Mouse (Mus musculus) lung, embryonic 16.5 days (tissue): ENCODE data around the gene Eps8l1. TPM values are rescaled to one million over a fixed set of nuclear protein-coding genes. Genes with fewer than 3 reads are reported as not detected.
"Not testable (repeated sequence)": the region's sequence is repeated elsewhere in the genome, so short reads cannot be mapped to it uniquely, and the experiment has no call there.

ENCODE experiments used
- ATAC-seq: fragments of 200-750 bp; cut with Nextera tagmentation; 2 replicates; pipeline ENCODE4 v1.8.0; 2017; ENCODE audit warnings: low read depth, mild to moderate bottlenecking, moderate library complexity
- H3K27ac ChIP-seq: fragments of 300-500 bp; sonication (generic); 2 replicates; pipeline ENCODE4 v1.5.1; 2014; ENCODE audit warnings: mild to moderate bottlenecking, control low read depth, low read length
- H3K27me3 ChIP-seq: fragments of 300-500 bp; sonication (generic); 2 replicates; pipeline ENCODE4 v1.6.1; 2014; ENCODE audit warnings: low read depth, low read length, mixed read lengths; ENCODE audit not compliant: control insufficient read depth, insufficient read depth
- H3K36me3 ChIP-seq: fragments of 300-500 bp; sonication (generic); 2 replicates; pipeline ENCODE4 v1.6.1; 2014; ENCODE audit warnings: low read length; ENCODE audit not compliant: control insufficient read depth, insufficient read depth
- H3K4me1 ChIP-seq: fragments of 300-500 bp; sonication (generic); replicated peaks from 2 replicates; pipeline ENCODE4 v1.6.1; 2014; ENCODE audit warnings: low read length, mixed read lengths; ENCODE audit not compliant: control insufficient read depth, insufficient read depth
- H3K4me2 ChIP-seq: fragments of 300-500 bp; sonication (generic); 2 replicates; pipeline ENCODE4 v1.6.1; 2014; ENCODE audit warnings: low read depth, low read length, control low read depth
- H3K4me3 ChIP-seq: fragments of 300-500 bp; sonication (generic); 2 replicates; pipeline ENCODE4 v1.5.1; 2014; ENCODE audit warnings: mild to moderate bottlenecking, low read length, control low read depth
- H3K9ac ChIP-seq: fragments of 300-500 bp; sonication (generic); 2 replicates; pipeline ENCODE4 v1.6.1; 2014; ENCODE audit warnings: low read length, control low read depth
- H3K9me3 ChIP-seq: fragments of 300-500 bp; sonication (generic); 2 replicates; pipeline ENCODE4 v1.6.1; 2016; ENCODE audit warnings: low read length; ENCODE audit not compliant: control insufficient read depth
- WGBS: fragments of 180-500 bp; shearing (Covaris S2); extraction: QIAGEN DNeasy Blood & Tissue Kit; methylation state at CpG from one replicate; pipeline ENCODE4 v1.1.7; 2014; 5-methylcytosine and 5-hydroxymethylcytosine counted together
- polyA plus RNA-seq: library from polyadenylated mRNA; unstranded; fragments of >200 nt; fragmentation: Nextera tagmentation; extraction: Ambion mirVana; gene quantifications from 2 replicates; pipeline ENCODE4 v1.2.1, GENCODE M21; 2015

The Eps8l1 gene
- 21.3 and 23.6 TPM in 2 replicates for polyA plus RNA-seq

- H3K27ac ChIP-seq: peak within 1 kb of the TSS; percentile 77
Measured at GRCm38 (mm10) chr7:4460576-4461434, at the start of gene Eps8l1. TSS of gene Eps8l1 (plus strand) at chr7:4460674.

DNA sequence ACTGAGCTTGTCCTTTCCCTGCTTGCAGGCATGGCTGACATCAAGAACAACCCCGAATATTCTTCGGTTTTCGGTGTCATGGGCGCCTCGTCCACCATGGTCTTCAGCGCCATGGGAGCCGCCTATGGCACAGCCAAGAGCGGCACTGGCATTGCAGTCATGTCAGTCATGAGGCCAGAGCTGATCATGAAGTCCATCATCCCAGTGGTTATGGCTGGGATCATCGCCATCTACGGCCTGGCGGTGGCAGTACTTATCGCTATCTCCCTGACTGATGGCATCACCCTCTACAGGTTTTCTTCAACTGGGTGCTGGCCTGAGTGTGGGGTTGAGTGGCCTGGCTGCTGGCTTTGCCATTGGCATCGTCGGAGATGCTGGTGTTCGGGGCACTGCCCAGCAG lies 48.1 kb upstream of the Eps8l1 start:
- not testable (repeated sequence) for ATAC-seq, H3K9ac ChIP-seq, H3K27me3 ChIP-seq, H3K27ac ChIP-seq, H3K4me1 ChIP-seq, H3K4me3 ChIP-seq, H3K4me2 ChIP-seq, H3K9me3 ChIP-seq, H3K36me3 ChIP-seq
- WGBS: 94% methylated on average over 15 of the region's 15 CpGs

More at GRCm38 (mm10) chr7:4460576-4461434, at the start of gene Eps8l1:
- WGBS: 43% methylated on average over 13 of the region's 16 CpGs
- H3K9me3 ChIP-seq: no peaks in the 10 kb centered on the region
- H3K4me2 ChIP-seq: peak within 1 kb of the TSS; percentile 12
- no peaks in the 10 kb centered on the region for H3K27me3 ChIP-seq
- H3K4me3 ChIP-seq: peak within 1 kb of the TSS; percentile 34
- peak; percentile 79 for ATAC-seq
- H3K9ac ChIP-seq: peak within 1 kb of the TSS; percentile 21; the same call in 1 of the 2 replicates
- H3K36me3 ChIP-seq: no peaks in the 10 kb centered on the region
- H3K4me1 ChIP-seq: peaks cover 3% of the 10 kb centered on the region; the same call in 1 of the 2 replicates

DNA sequence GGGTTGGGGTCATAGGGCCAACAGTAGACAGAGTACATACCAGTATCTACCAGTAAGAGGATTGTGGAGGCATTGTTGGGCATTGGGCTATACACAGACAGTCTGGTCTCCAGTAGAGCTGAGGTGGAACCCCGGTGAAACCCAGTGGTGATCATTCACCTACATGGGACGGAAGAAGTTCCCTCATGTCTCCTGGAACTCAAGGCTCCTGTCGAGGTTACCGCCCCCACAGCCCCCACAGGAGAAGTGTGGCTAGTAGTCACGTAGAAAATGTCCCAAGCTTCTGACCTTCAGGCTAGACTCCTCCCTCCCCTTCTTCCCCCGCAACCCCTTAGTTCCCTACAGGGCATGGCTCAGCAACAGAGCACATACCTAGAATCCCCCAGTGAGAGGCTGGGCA lies 40.8 kb upstream of the Eps8l1 start:
- Histone ChIP-seq H3K9me3 (no peaks in the 10 kb centered on the region), H3K4me3 (no peak overlapping the region), H3K36me3 (no peaks in the 10 kb centered on the region), H3K9ac (no peak overlapping the region), H3K4me1 (no peaks in the 10 kb centered on the region), H3K27ac (no peak overlapping the region), H3K27me3 (no peaks in the 10 kb centered on the region), H3K4me2 (no peak overlapping the region)
- WGBS: 80% methylated on average over 6 of the region's 6 CpGs
- no peak for ATAC-seq

DNA sequence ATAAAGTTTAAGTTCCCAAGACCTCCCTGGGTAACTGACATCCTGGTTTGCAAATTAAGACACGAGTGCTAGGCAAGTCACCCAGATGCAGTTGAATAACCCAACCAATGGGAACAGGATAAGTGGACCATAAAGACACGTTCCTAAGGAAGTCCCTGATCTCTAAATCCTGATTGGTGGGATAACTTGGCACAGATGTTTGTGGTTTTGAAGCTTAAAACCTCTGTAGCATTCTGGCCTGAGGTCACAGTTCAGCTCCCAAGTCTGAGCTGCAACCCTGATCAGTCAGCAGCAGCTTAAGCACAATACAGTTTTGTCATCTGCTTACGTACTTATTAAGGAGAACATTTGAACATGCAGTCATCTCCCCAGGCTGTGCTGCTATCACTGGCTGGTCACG lies 40.2 kb upstream of the Eps8l1 start:
- H3K27ac ChIP-seq: no peak overlapping the region
- no peaks in the 10 kb centered on the region for H3K4me1 ChIP-seq
- no peak overlapping the region for H3K9ac ChIP-seq
- 55% methylated on average over 4 of the region's 4 CpGs for WGBS
- no peak overlapping the region for H3K4me3 ChIP-seq
- H3K9me3 ChIP-seq: no peaks in the 10 kb centered on the region
- ATAC-seq: no peak
- H3K27me3 ChIP-seq: no peaks in the 10 kb centered on the region
- H3K4me2 ChIP-seq: no peak overlapping the region
- H3K36me3 ChIP-seq: no peaks in the 10 kb centered on the region

DNA sequence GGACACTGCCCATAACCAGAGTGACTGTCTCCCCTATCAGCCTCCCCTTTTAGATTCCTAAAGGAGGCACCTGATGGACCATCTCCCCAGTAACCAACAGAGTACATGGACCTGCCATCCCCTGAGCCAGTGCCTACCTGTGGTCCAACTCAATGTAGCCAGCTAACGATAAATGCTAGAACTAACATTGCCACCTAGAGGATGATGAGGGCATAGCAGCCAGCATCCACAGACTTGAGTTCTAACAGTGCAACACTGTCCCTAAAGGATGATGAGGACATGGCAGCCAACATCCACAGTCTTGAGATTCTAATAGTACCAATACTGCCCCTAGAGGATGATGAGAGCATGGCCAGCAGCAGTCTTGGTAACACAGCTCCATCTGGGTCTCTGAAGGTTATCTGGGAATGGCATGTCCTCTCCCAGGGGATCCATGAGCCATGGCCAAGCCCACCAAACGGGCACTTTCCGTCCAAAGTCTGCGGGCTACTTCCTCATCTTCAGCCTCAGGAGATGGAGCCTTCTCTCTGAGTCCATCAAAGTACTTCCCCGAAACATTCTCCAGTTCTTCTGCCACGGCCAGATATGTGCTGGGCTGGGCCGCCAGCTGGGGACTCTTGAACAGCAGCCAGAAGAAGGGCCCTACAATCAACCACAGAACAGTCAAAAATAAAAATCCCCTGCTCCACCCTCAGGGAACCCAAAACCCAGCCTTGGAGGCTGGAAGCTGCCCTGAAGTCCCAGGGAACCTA lies 33.1 kb upstream of the Eps8l1 start:
- H3K4me2 ChIP-seq: no peak overlapping the region
- no peak overlapping the region for H3K9ac ChIP-seq
- no peaks in the 10 kb centered on the region for H3K9me3 ChIP-seq
- H3K4me3 ChIP-seq: no peak overlapping the region
- H3K27ac ChIP-seq: no peak overlapping the region
- H3K4me1 ChIP-seq: no peaks in the 10 kb centered on the region
- 67% methylated on average over 7 of the region's 7 CpGs for whole genome bisulfite sequencing
- no peaks in the 10 kb centered on the region for H3K27me3 ChIP-seq
- H3K36me3 ChIP-seq: peaks cover 20% of the 10 kb centered on the region
- peak; percentile 94 for ATAC-seq

DNA sequence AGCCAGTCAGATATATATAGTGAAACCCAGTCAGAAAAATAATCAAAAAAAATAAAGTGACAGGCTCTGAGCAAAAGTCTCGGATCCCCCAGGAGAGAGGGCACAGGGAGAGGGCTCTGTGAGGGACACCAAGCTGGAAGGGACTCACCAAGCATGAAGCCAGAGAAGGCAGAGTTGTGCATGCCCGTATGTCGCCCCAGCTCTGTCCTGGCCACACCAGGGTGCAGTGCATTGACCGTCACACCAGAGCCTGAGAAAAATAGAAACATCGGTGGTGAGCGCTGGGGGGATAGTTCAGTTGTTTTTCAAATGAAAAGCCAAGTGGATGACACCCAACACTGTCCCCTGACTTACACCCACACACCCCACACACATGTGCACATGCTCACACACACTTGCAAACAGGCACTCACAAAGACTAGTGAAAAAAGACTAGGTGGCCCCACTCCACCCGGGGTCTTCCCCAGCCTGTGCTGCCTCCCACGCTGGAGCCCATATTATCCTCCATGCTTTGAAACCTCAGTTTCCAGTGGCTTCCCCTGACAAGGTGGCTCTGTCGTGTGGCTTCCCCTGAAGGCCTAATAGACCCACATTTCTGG lies 30.1 kb upstream of the Eps8l1 start:
- Histone ChIP-seq H3K27ac (no peak overlapping the region), H3K36me3 (peaks cover 34% of the 10 kb centered on the region), H3K9ac (no peak overlapping the region), H3K4me2 (no peak overlapping the region), H3K27me3 (no peaks in the 10 kb centered on the region), H3K4me1 (no peaks in the 10 kb centered on the region), H3K4me3 (no peak overlapping the region), H3K9me3 (no peaks in the 10 kb centered on the region)
- ATAC-seq: no peak
- 90% methylated on average over 9 of the region's 9 CpGs for WGBS

GRCm38 (mm10) chr7:4431548-4431947 lies 28.9 kb upstream of the Eps8l1 start:
- 75% methylated on average over 6 of the region's 6 CpGs for WGBS
- no peaks in the 10 kb centered on the region for H3K27me3 ChIP-seq
- no peak overlapping the region for H3K9ac ChIP-seq
- no peaks in the 10 kb centered on the region for H3K9me3 ChIP-seq
- H3K36me3 ChIP-seq: peaks cover 35% of the 10 kb centered on the region
- no peak overlapping the region for H3K4me2 ChIP-seq
- ATAC-seq: no peak
- no peaks in the 10 kb centered on the region for H3K4me1 ChIP-seq
- H3K27ac ChIP-seq: no peak overlapping the region
- no peak overlapping the region for H3K4me3 ChIP-seq

- Histone ChIP-seq H3K4me2 (no peak overlapping the region), H3K27me3 (no peaks in the 10 kb centered on the region), H3K4me1 (no peaks in the 10 kb centered on the region), H3K27ac (no peak overlapping the region), H3K36me3 (peaks cover 32% of the 10 kb centered on the region), H3K9ac (no peak overlapping the region), H3K4me3 (no peak overlapping the region), H3K9me3 (no peaks in the 10 kb centered on the region)
- WGBS: 86% methylated on average over 8 of the region's 8 CpGs
- no peak for ATAC-seq
Measured at GRCm38 (mm10) chr7:4432026-4432425, 28.4 kb upstream of the Eps8l1 start.

GRCm38 (mm10) chr7:4437721-4438120 lies 22.8 kb upstream of the Eps8l1 start:
- WGBS: 91% methylated on average over 2 of the region's 2 CpGs

More at GRCm38 (mm10) chr7:4437721-4438120, 22.8 kb upstream of the Eps8l1 start:
- Histone ChIP-seq H3K4me1 (no peaks in the 10 kb centered on the region), H3K9ac (no peak overlapping the region), H3K27ac (no peak overlapping the region), H3K9me3 (no peaks in the 10 kb centered on the region), H3K4me3 (no peak overlapping the region), H3K4me2 (no peak overlapping the region), H3K36me3 (peaks cover 42% of the 10 kb centered on the region), H3K27me3 (no peaks in the 10 kb centered on the region)
- ATAC-seq: no peak
